Mouse (Mus musculus): ENCODE measurements at regions not wholly inside any gene's neighbourhood (a gene's known extent, or its start where the extent isn't known, plus 50 kb on each side); places are given as distances from the start of the nearest gene placed in this dataset.

DNA sequence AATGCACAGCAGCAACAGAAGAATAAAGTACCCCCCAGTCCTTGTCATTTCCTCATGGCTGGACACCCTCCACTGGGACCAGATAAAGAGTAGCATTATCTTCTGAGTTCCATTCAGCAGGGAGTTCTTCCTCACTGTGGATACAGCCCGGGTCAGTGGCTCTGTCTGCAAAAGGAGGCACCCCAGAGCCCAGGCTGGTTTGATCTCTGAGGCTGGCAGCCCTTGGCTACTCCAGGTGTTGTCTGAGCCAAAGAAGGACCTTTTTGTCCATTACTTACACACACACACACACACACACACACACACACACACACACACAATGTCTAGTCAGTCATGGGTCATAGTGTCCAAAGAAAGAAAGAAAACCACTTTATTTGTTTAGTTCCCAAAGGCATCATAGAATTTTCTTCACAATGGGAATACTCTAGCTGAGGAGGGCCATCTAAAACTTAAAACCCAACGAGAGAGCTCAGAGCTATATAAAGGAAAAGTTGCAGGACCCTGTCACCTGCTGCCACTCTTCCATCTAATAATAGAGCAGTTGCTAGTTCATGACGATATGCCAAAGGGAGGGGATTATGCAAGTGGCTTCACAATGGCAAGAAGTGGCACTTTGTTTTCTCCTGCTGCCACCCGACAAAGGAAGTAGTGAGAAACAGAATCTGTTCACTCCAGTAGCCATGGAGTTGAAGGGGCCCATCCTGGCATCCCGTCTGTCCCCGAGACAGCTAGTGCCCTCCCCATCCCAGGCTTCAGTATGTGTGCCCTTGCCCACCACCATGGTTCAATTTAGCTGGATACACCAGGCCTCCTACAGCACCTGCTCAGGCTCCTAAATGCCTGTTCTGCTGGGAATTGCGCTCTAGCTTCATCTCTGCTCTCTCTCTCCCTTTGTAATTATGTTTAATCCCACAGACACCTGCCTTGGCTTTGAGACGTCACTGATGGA is 480.4 kb upstream of the Nrsn1 start:
- H3K4me2 ChIP-seq = no peak overlapping the region
- H3K4me3 ChIP-seq (replicated peaks) = no peak overlapping the region
- H3K9ac ChIP-seq = no peak overlapping the region
- DNase-seq = no peak
- H3K27me3 ChIP-seq = no peaks in the 10 kb centered on the region
- ATAC-seq (ENCODE audit: low read depth) = no peak
- H3K4me1 ChIP-seq (replicated peaks) = no peaks in the 10 kb centered on the region
- 37% methylated on average over 8 of the region's 8 CpGs for WGBS (ENCODE audit: insufficient replicate concordance)
- H3K36me3 ChIP-seq = no peaks in the 10 kb centered on the region
- no peaks in the 10 kb centered on the region for H3K9me3 ChIP-seq (replicated peaks)
- H3K27ac ChIP-seq = no peak overlapping the region

DNA sequence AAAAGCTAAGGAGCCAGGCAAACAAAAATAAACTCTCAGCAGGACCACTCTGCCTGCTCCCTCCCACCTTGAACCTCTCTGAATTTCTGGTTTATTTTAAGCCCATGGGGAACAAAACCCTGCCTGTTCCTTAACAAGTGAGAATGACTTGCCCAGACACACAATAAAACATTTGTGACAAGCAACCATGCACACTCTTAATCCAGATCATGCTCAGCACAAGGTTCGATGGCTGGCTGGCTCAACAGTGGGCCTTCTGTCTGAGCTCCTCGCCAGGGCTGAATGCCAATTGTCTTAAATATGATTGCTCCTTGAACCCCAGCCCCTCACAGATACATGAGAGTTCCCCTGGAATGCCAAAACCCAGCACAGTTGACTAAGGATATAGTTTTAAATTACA is 468.3 kb upstream of the Nrsn1 start:
- H3K36me3 ChIP-seq = no peaks in the 10 kb centered on the region
- H3K4me1 ChIP-seq (replicated peaks) = no peaks in the 10 kb centered on the region
- no peaks in the 10 kb centered on the region for H3K27me3 ChIP-seq
- no peak overlapping the region for H3K9ac ChIP-seq
- WGBS (ENCODE audit: insufficient replicate concordance) = 54% methylated on average over 2 of the region's 2 CpGs
- H3K27ac ChIP-seq = no peak overlapping the region
- H3K4me2 ChIP-seq = no peak overlapping the region
- no peak for DNase-seq
- no peaks in the 10 kb centered on the region for H3K9me3 ChIP-seq (replicated peaks)
- H3K4me3 ChIP-seq (replicated peaks) = no peak overlapping the region
- ATAC-seq (ENCODE audit: low read depth) = no peak

DNA sequence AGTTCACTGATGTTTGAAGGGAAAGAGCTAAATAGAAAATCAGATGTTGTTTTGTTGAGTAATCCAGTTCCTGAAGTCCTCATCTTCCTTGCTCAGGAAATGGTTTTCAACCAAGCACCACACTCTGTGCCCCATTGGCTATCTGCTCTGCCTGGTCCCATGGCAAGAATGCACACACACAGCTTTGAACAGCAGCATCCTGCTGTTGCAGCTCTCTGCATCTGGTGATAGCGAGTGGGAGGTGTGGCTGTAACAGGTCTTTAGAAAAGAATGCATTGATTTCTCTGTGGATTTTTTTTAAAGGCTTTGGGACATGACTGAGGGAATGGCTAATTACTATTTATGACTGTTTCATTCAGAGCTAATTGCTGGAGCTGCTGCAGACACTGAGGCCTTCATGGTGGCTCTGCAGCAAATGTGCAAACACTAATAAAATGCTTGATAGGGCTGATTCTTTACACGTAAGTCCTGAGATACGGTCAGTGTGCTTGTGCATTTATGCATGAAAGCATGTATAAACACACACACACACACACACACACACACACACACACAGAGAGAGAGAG is 459.1 kb upstream of the Nrsn1 start:
- no peak for ATAC-seq (ENCODE audit: low read depth)
- 55% methylated on average over 3 of the region's 3 CpGs for WGBS (ENCODE audit: insufficient replicate concordance)
- no peak overlapping the region for H3K9ac ChIP-seq
- no peaks in the 10 kb centered on the region for H3K36me3 ChIP-seq
- H3K27ac ChIP-seq = no peak overlapping the region
- H3K9me3 ChIP-seq (replicated peaks) = no peaks in the 10 kb centered on the region
- no peaks in the 10 kb centered on the region for H3K4me1 ChIP-seq (replicated peaks)
- DNase-seq = no peak
- H3K27me3 ChIP-seq = no peaks in the 10 kb centered on the region
- H3K4me3 ChIP-seq (replicated peaks) = no peak overlapping the region
- H3K4me2 ChIP-seq = no peak overlapping the region

DNA sequence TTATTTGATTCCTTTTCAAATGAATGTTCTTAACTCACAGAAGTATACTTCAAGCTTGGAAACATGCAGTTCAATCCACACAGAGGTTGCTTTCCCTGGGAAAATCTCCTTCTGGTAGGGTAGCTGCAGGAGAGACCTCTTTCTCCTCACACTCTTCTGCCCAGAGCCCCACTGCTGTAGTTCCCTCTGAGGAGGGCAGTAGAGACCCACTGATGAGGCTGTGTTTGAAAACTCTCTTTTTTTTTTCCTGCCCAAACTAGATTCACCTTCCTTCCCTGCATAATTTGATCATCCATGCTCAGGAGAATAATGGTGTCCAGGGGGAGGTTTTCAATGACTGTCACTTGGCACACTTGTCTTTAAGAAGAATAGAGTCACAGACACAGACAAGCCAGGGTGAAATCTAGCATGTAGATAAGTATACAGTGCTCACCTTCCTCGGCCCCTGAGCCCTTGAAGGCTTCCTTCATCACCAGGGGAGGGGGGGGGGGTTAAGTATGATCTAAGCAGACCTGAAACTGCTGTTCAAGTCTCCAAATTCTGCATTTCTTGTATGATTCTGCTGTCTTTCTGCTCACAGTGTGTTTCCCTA is 457.3 kb upstream of the Nrsn1 start:
- Histone ChIP-seq H3K4me3 (replicated peaks) (no peak overlapping the region), H3K4me2 (no peak overlapping the region), H3K9me3 (replicated peaks) (no peaks in the 10 kb centered on the region), H3K9ac (no peak overlapping the region), H3K27me3 (no peaks in the 10 kb centered on the region), H3K36me3 (no peaks in the 10 kb centered on the region), H3K4me1 (replicated peaks) (no peaks in the 10 kb centered on the region), H3K27ac (no peak overlapping the region)
- DNase-seq = no peak
- ATAC-seq (ENCODE audit: low read depth) = no peak
- 43% methylated on average over 1 of the region's 1 CpGs for WGBS (ENCODE audit: insufficient replicate concordance)

DNA sequence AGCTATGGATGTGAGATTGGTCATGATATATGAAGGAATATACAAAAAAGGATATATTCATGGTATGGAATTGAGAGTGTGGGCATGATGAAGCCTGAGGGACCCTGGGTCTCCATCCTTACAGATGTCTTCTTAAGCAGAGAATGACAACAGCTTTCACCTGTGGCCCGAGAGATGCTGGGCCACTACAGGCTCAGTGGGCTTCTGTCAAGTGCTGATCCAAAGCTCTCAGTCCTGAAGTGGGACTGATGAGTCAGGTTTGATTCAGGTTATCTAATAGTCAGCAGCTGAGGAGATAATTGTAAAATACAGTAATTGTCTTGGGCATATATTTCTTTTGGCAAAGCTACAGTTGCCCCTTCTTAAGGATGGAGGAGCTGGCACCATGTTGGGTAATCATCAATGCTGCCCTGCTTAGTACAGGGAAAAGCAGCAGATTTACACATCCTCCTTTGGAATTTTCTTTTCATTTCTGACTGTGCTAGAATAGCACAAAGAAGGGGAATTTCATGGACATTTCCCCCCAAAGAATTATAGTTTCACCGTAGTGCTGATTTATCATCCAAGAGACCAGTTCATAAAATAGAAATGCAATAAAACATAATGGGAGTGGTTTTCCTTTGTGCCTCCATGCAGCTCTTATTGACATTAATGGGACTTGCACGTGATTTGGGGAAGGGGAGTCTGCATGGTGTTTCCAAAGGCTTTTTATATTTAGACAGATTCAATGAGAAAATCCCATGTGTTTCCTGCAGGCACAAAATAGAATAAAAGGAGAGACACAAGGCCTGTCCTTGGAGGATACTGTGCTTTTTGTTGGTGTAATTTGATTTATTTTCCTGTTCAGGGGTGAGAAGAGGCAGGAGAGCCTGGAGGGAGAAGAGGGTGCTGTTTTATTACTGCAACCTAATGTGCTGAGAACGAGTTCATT is 452.6 kb upstream of the Nrsn1 start:
- Histone ChIP-seq H3K9ac (no peak overlapping the region), H3K4me1 (replicated peaks) (no peaks in the 10 kb centered on the region), H3K27me3 (no peaks in the 10 kb centered on the region), H3K27ac (no peak overlapping the region), H3K9me3 (replicated peaks) (no peaks in the 10 kb centered on the region), H3K4me2 (no peak overlapping the region), H3K36me3 (no peaks in the 10 kb centered on the region), H3K4me3 (replicated peaks) (no peak overlapping the region)
- DNase-seq = no peak
- WGBS (ENCODE audit: insufficient replicate concordance) = 57% methylated on average over 4 of the region's 4 CpGs
- no peak for ATAC-seq (ENCODE audit: low read depth)

DNA sequence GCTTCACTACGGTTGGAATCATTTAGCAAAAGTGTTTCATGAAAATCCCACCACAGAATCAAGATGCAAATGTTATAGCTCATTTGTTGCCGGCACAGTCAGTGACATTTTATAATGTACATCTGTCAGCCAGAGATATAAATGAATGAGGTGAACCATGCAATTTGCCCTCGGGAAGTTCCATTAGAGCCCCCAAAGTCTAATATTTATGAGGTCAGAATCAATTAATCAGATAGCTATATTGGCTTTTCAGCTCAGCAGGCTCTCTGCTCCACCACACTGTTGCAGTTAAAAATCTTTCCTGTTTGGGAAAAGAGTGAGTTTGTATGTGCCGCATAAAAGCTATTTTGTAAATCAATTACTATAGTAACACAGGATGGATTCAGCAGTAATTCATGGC is 430.7 kb upstream of the Nrsn1 start:
- H3K9ac ChIP-seq = no peak overlapping the region
- no peak overlapping the region for H3K4me3 ChIP-seq (replicated peaks)
- no peaks in the 10 kb centered on the region for H3K9me3 ChIP-seq (replicated peaks)
- no peaks in the 10 kb centered on the region for H3K27me3 ChIP-seq
- H3K4me2 ChIP-seq = no peak overlapping the region
- no peak overlapping the region for H3K27ac ChIP-seq
- H3K36me3 ChIP-seq = no peaks in the 10 kb centered on the region
- ATAC-seq (ENCODE audit: low read depth) (no peak), DNase-seq (no peak)
- 60% methylated on average over 4 of the region's 4 CpGs for WGBS (ENCODE audit: insufficient replicate concordance)
- H3K4me1 ChIP-seq (replicated peaks) = no peaks in the 10 kb centered on the region

DNA sequence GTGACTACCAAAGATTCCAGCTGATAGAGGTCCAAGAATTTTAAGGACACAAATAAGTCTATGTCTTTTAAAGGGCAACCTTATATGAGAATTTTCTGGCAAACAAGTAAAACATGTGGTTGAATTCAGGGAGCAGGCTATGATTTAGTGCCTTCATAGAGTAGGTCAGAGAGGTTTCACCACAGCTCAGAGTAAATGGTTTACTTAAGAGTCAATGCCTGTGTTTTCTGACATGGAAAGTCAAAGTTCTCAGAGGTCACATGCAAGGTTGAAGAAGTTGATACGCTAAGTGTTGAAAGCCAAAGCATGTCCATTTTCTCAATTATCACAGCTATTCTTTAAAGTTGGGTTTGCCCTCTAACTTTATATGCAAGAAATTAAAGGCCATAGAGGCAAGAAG is 425.7 kb upstream of the Nrsn1 start:
- DNase-seq (no peak), ATAC-seq (ENCODE audit: low read depth) (no peak)
- 88% methylated on average over 1 of the region's 1 CpGs for WGBS (ENCODE audit: insufficient replicate concordance)
- Histone ChIP-seq H3K27me3 (no peaks in the 10 kb centered on the region), H3K27ac (no peak overlapping the region), H3K4me2 (no peak overlapping the region), H3K9ac (no peak overlapping the region), H3K4me3 (replicated peaks) (no peak overlapping the region), H3K9me3 (replicated peaks) (no peaks in the 10 kb centered on the region), H3K4me1 (replicated peaks) (no peaks in the 10 kb centered on the region), H3K36me3 (no peaks in the 10 kb centered on the region)

DNA sequence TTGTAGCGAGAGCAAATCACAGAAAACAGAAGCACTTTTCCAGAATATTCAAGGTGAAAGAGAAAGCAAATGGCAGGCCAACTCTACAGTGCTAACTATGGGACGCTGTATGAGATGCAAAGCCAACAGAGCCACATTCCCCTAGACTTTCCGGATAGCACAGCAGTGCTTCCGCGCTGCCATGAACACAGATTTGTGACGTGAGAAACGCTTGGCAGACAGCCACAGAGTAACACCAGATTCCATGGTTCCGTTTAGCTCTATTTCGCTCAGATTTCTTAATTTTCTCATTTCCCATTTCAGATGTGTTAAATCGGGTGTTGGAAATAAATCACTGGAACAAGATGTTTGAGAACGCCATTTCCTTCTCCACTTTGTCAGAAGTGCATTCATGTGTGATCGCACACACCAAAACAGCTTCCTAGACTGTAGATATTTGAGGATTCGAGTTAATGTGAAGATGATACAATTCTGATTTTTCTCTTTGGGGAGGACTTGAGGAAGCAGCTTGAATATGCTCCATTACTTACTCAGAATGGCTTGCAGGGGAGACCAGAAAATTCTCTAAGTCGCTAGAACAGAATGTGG is 424.8 kb upstream of the Nrsn1 start:
- no peak overlapping the region for H3K27ac ChIP-seq
- H3K4me2 ChIP-seq = no peak overlapping the region
- H3K27me3 ChIP-seq = no peaks in the 10 kb centered on the region
- no peak overlapping the region for H3K4me3 ChIP-seq (replicated peaks)
- ATAC-seq (ENCODE audit: low read depth) = no peak
- H3K4me1 ChIP-seq (replicated peaks) = no peaks in the 10 kb centered on the region
- no peak for DNase-seq
- no peaks in the 10 kb centered on the region for H3K9me3 ChIP-seq (replicated peaks)
- H3K36me3 ChIP-seq = no peaks in the 10 kb centered on the region
- no peak overlapping the region for H3K9ac ChIP-seq
- WGBS (ENCODE audit: insufficient replicate concordance) = 73% methylated on average over 14 of the region's 14 CpGs

DNA sequence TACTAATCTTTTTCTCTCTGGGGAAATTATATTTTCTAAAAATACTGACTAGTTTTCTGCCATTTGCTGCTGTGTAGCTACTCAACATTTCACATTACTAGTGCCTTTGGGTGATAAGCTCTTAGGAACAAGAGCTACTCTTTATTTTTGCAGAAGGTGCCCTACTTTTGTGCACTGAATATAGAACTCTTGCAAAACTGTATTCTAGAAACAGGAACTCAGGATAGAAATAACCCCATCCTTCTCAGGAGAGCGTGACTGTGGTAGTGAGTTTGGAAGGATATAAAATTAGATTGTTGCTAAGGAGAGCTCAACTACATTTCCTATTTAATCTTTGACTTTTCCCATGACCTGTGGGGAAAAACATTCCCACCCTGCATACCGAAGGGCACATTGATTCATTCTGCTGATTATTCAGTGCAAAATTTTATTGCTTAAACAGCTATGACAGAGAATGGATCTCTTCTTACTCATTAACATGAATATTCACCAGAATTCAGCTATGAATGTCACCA is 408.0 kb upstream of the Nrsn1 start:
- H3K4me2 ChIP-seq = no peak overlapping the region
- no peak overlapping the region for H3K4me3 ChIP-seq (replicated peaks)
- 49% methylated on average over 2 of the region's 2 CpGs for WGBS (ENCODE audit: insufficient replicate concordance)
- no peak overlapping the region for H3K9ac ChIP-seq
- no peaks in the 10 kb centered on the region for H3K4me1 ChIP-seq (replicated peaks)
- ATAC-seq (ENCODE audit: low read depth) (no peak), DNase-seq (no peak)
- H3K36me3 ChIP-seq = no peaks in the 10 kb centered on the region
- H3K9me3 ChIP-seq (replicated peaks) = no peaks in the 10 kb centered on the region
- H3K27ac ChIP-seq = no peak overlapping the region
- H3K27me3 ChIP-seq = no peaks in the 10 kb centered on the region

DNA sequence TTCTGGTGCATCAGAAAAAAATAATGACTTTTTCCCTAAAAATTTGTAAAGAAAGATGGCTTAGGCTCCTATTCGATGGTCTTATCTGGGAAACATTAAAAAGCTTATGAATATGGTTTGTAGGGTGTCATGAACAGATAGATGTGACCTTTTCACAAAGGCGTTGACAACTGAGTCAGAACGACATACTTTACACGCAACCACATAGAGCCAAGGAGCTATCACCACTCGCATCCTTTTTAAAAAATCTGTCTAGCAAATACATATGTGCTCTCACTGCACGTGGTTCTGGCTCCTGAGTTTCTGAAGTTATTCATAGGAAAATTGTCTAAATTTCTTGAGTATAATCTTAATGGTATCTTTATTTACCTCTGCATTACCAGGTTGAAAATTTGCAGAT is 404.9 kb upstream of the Nrsn1 start:
- Histone ChIP-seq H3K9ac (no peak overlapping the region), H3K4me2 (no peak overlapping the region), H3K4me1 (replicated peaks) (no peaks in the 10 kb centered on the region), H3K9me3 (replicated peaks) (no peaks in the 10 kb centered on the region), H3K4me3 (replicated peaks) (no peak overlapping the region), H3K27me3 (no peaks in the 10 kb centered on the region), H3K36me3 (no peaks in the 10 kb centered on the region), H3K27ac (no peak overlapping the region)
- no peak for DNase-seq
- no peak for ATAC-seq (ENCODE audit: low read depth)
- 63% methylated on average over 6 of the region's 6 CpGs for WGBS (ENCODE audit: insufficient replicate concordance)

DNA sequence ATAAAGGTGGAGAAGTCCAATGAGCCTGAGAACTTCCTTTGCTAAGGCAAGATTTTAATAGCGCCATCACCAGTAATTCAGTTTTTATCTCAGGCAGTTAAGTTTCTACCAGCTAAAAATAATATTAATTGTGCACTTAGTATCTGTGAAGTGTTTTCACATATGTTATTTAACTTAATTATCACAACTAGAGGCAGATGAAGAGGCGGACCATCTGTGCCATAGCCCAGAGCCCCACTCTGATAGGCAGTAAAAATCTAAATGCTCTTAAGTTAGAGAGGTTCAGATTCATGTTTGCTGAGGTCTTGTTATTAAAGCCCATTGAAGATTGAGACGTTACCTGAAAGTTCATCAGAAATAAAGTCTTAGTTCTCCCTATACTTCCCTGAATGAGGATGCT is 395.7 kb upstream of the Nrsn1 start:
- Histone ChIP-seq H3K9ac (no peak overlapping the region), H3K27me3 (no peaks in the 10 kb centered on the region), H3K4me2 (no peak overlapping the region), H3K4me1 (replicated peaks) (no peaks in the 10 kb centered on the region), H3K27ac (no peak overlapping the region), H3K9me3 (replicated peaks) (no peaks in the 10 kb centered on the region), H3K36me3 (no peaks in the 10 kb centered on the region), H3K4me3 (replicated peaks) (no peak overlapping the region)
- ATAC-seq (ENCODE audit: low read depth) (no peak), DNase-seq (no peak)
- 59% methylated on average over 3 of the region's 3 CpGs for WGBS (ENCODE audit: insufficient replicate concordance)
